Mouse (Mus musculus) induced T-regulatory cell, adult 2 months (primary cell): ENCODE results near the gene Nelfcd.

Source experiments
- DNase-seq: peaks from one replicate; pipeline ENCODE4 v3.0.0-alpha.2; 2012; ENCODE audit warnings: low read depth

Gene Nelfcd

GRCm38 (mm10) chr2:174415731-174416310 is at the start of gene Nelfcd:
Gene Nelfcd (plus strand): TSS chr2:174415804.
- DNase-seq, result peak; percentile 100

- peak; percentile 3 for DNase-seq
Measured at GRCm38 (mm10) chr2:174366571-174366970, 49.0 kb upstream of the Nelfcd start.

- DNase-seq, result no peak
Measured at GRCm38 (mm10) chr2:174381021-174381420, 34.6 kb upstream of the Nelfcd start.

- DNase-seq, result no peak
Measured at GRCm38 (mm10) chr2:174391936-174392335, 23.7 kb upstream of the Nelfcd start.

- DNase-seq, result no peak
Measured at GRCm38 (mm10) chr2:174392554-174392953, 23.1 kb upstream of the Nelfcd start.

GRCm38 (mm10) chr2:174393383-174393782 is 22.2 kb upstream of the Nelfcd start:
- DNase-seq, result no peak

DNA sequence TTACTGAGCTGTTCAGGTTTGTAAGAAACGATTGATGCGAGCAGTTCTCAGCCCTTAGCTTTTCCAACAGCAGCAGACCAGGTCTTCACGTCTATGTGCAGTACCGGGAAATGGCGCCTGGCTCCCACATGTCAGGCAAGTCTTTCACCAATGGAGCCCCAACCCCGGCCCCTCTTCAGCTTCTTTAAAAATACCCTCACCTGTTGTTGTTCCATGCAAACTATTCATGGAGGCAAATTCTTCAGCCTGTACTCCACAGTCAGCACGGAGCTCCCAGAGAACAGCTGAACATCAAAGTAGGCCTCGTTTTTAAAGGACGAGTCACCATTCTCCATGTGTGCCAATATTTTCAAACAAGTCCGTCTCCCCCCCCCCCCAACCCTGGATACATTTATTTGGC is 19.0 kb upstream of the Nelfcd start:
- no peak for DNase-seq

- DNase-seq, result no peak
Measured at GRCm38 (mm10) chr2:174397065-174397464, 18.5 kb upstream of the Nelfcd start.

DNA sequence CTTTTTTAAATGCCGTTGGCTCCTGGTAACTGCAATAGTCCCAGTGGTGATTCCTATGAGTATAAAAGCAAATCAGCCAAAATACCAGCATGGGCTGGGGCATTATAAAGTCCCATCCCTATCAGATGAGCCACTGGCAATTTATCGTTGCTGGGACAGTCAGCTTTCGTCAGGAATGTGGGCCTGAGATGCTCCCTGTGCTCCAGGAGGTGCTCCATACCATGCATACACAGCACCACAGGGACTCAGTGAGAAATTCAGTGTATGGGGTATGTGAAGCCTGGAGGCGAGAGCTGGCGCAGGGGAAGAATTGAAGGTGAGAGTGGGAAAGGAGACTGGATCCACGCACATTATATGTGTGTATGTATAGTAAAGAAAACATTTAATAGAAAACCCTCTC is 17.7 kb upstream of the Nelfcd start:
- no peak for DNase-seq

DNA sequence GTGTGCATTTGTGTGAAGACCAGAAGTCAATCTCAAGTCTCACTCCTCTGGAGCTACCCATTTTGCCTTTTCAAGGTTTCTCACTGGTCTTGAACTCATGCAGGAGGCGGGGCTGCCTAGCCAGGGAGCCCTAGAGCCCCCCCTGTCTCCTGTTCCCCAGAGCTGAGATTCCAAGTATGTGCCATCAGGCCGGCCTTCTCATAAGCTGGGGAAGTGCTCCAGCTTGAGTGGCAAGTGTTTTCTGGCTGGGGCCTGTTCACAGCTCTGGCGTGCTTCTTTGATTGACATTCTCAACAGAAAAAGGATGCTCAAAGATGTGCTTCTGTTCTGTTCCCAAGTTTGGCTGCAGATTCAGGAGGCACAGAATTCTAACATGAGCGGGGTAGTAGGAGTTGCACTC is 15.2 kb upstream of the Nelfcd start:
- no peak for DNase-seq

DNA sequence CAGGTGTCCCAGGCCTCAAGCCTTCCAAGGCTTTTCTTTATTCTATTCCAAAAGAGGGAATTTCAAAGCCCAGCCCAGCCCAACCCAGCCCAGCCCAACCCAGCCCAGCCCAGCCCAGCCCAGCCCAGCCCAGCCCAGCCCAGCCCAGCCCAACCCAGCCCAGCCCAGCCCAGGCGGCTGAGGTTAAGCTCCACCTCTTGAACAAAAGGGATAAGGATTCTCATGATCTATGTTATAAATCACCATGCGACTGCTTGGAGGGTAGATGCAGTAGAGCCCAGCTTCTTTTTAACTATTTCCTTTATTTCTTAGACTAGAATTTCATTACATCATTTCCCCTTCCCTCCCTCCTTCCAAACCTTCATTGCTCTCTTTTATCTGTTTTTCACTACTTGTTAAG is 5.4 kb upstream of the Nelfcd start:
- no peak for DNase-seq

DNA sequence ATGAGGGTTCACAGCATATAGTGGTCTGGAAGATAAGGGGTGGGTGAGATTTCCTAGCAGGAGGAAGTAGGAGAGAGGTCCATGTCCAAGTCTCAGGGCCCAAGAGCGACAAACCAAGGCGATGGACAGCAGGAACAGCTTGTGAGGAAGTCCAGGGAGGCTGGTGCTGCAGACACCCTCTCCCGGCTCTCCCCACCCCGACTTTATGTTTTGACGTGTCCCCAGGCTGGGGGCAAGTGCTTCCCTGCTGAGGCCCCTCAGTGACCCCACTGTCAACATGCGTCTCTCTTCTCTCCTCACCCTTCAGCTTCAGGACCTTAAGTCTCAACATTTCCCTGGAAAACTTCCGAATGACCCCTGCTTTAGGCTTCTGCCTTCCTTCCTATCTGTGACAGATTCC is 2.5 kb upstream of the Nelfcd start:
- DNase-seq, result no peak

DNA sequence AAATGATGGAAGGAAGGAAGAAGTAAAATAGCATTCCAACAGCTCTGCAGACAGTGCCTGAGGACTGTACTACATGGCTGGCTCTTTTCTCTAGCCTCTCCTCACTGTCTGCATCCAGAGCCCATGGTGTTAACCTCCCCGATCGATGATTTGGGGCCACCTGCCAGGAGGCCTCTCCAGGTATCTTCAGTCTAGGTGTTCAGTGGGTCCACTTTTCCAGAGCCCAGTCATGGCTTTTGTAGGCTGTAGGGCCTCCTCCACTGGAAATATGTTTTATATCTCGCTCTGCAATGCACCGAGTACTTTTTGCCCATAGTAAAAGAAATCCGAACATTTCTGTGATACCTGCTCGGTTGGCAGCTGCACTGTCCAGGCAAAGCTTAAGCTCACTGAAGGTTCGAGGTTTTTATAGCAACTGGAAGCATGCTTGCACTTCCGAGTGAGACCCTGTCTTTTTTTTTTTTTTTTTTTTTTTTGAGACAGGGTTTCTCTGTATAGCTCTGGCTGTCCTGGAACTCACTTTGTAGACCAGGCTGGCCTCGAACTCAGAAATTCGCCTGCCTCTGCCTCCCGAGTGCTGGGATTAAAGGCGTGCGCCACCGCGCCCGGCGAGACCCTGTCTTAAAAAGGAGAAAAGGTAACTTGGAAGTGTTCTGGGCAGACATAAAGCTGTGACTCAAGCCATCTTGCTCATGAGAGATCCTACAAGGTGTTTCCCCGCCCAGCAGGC is 438 bp upstream of the Nelfcd start:
- peak; percentile 15 for DNase-seq

DNA sequence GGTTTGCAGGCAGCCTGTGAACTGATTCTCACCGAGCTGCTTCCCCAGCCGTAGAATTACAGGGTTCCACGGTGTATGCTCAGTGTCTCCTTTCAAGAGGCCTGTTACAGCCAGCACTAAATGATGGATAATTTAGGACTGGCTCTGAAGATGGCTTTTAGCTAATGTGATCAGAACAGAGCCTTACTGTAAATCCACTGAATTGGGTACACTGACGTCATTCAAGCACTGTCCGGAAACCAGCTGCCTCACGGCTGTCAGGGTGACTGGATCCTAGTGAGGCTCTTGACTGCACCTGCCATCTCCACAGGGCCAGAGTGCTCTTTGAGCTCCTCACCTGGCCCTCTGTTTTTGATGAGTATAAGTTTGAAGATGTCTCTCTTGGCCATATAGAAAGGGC is 5.5 kb downstream of the Nelfcd start:
- no peak for DNase-seq

- no peak for DNase-seq
Measured at GRCm38 (mm10) chr2:174424301-174425085, 8.9 kb downstream of the Nelfcd start.

GRCm38 (mm10) chr2:174426856-174427255 is 11.3 kb downstream of the Nelfcd start:
- DNase-seq, result no peak

- no peak for DNase-seq
Measured at GRCm38 (mm10) chr2:174428076-174428835, 12.7 kb downstream of the Nelfcd start.

GRCm38 (mm10) chr2:174428996-174429591 is 13.5 kb downstream of the Nelfcd start:
- no peak for DNase-seq

DNA sequence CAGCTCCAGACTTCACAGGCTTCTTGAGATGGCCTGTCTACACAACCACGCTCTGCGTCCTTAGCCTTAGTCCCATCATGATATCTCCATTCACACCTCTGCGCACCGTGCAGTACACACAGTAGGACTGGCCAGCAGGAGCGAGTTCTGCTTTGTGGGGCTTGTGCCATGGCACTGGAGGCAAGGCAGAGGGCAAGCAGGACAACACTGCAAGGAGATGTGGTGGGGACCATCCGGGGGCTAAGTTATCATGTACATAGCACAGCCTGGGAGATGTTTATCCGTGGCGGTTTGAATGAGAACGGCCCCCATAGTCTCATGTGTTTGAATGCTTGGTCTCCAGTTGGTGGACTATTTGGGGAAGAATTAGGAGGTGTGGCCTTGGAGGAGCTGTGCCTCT is 19.3 kb downstream of the Nelfcd start:
- no peak for DNase-seq

- DNase-seq, result peak; percentile 18
Measured at GRCm38 (mm10) chr2:174436076-174436701, 20.6 kb downstream of the Nelfcd start.

- no peak for DNase-seq
Measured at GRCm38 (mm10) chr2:174436916-174437696, 21.5 kb downstream of the Nelfcd start.
